Mouse (Mus musculus) embryonic fibroblast, embryonic 13.5 days (primary cell): ENCODE data around the gene Aldh1l2.

Experiments used
- CTCF ChIP-seq: IDR thresholded peaks from 2 replicates; pipeline ENCODE4 v1.5.1; 2011; ENCODE audit warnings: mild to moderate bottlenecking, control low read depth, low read length, moderate library complexity, borderline replicate concordance; ENCODE audit not compliant: insufficient read depth
- POLR2A ChIP-seq: IDR thresholded peaks from 2 replicates; pipeline ENCODE4 v1.6.1; 2011; ENCODE audit warnings: low read depth, mild to moderate bottlenecking, control low read depth, low read length, moderate library complexity

DNA sequence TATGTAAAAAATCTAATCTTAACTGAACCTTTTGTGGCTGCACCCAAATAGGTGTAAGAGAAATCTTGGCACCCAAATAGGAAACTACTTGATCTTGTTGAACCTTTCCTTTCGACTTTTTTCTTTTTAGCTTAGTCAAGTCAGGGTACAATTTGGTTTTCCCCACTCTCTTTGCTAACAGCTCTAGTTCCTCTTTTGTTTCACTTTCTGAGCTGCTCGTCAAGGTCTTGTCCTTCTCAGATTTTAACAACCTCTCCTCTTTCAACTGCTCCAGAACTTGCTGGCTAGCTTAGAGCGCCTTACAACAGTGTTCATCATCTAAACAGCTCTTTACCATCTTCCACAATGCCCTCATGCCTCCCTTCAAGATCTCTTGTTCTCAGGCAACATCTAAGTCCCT is 76.4 kb downstream of the Aldh1l2 start:
- TF ChIP-seq CTCF (no peak), POLR2A (no peak)
